Mouse (Mus musculus) intestine, embryonic 14.5 days (tissue): ENCODE data around the gene Hoxc12. TPM values are rescaled to one million over a fixed set of nuclear protein-coding genes. Genes with fewer than 3 reads are reported as not detected.

Experiments
- ATAC-seq: fragments of 200-750 bp; cut with Nextera tagmentation; replicated peaks from 2 replicates; pipeline ENCODE4 v1.8.0; 2017; ENCODE audit warnings: low read depth, moderate number of reproducible peaks, moderate TSS enrichment, moderate library complexity; ENCODE audit not compliant: low FRiP score, low TSS enrichment
- DNase-seq: peaks from one replicate; pipeline ENCODE4 v3.0.0-alpha.2; 2018; ENCODE audit warnings: low spot score
- H3K27ac ChIP-seq: fragments of 300-500 bp; sonication (generic); 2 replicates; pipeline ENCODE4 v1.5.1; 2014; ENCODE audit warnings: low read depth, mild to moderate bottlenecking, control low read depth
- H3K27me3 ChIP-seq: fragments of 300-500 bp; sonication (generic); replicated peaks from 2 replicates; pipeline ENCODE4 v1.6.1; 2014; ENCODE audit warnings: low read length, control low read depth; ENCODE audit not compliant: control insufficient read depth, insufficient read depth
- H3K36me3 ChIP-seq: fragments of 300-500 bp; sonication (generic); 2 replicates; pipeline ENCODE4 v1.6.1; 2014; ENCODE audit warnings: low read length, control low read depth; ENCODE audit not compliant: control insufficient read depth, insufficient read depth
- H3K4me1 ChIP-seq: fragments of 300-500 bp; sonication (generic); replicated peaks from 2 replicates; pipeline ENCODE4 v1.6.1; 2014; ENCODE audit warnings: low read length, control low read depth, mixed read lengths; ENCODE audit not compliant: control insufficient read depth, insufficient read depth
- H3K4me2 ChIP-seq: fragments of 300-500 bp; sonication (generic); 2 replicates; pipeline ENCODE4 v1.6.1; 2014; ENCODE audit warnings: low read length
- H3K4me3 ChIP-seq: fragments of 300-500 bp; sonication (generic); 2 replicates; pipeline ENCODE4 v1.5.1; 2014; ENCODE audit warnings: low read depth, low read length, control low read depth, mixed read lengths
- H3K9ac ChIP-seq: fragments of 300-500 bp; sonication (generic); 2 replicates; pipeline ENCODE4 v1.6.1; 2014; ENCODE audit warnings: mild to moderate bottlenecking, low read length
- H3K9me3 ChIP-seq: fragments of 300-500 bp; sonication (generic); 2 replicates; pipeline ENCODE4 v1.6.1; 2016; ENCODE audit warnings: low read length, control low read depth; ENCODE audit not compliant: control insufficient read depth
- WGBS: fragments of 180-500 bp; shearing (Covaris S2); extraction: QIAGEN DNeasy Blood & Tissue Kit; methylation state at CpG from one replicate; pipeline ENCODE4 v1.1.7; 2014; 5-methylcytosine and 5-hydroxymethylcytosine counted together
- polyA plus RNA-seq: library from polyadenylated mRNA; unstranded; fragments of >200 nt; fragmentation: Nextera tagmentation; extraction: Ambion mirVana; gene quantifications from 2 replicates; pipeline ENCODE4 v1.2.1, GENCODE M21; 2014

Gene Hoxc12
- polyA plus RNA-seq, 1 experiment from 2014 or later, result not detected

- no peak overlapping the region for H3K27ac ChIP-seq
- H3K4me3 ChIP-seq, result no peak overlapping the region
- H3K4me1 ChIP-seq, result no peaks in the 10 kb centered on the region
- no peak overlapping the region for H3K9ac ChIP-seq
- H3K9me3 ChIP-seq, result no peaks in the 10 kb centered on the region
- H3K36me3 ChIP-seq, result no peaks in the 10 kb centered on the region
- peaks cover 100% of the 10 kb centered on the region for H3K27me3 ChIP-seq
- DNase-seq (no peak), ATAC-seq (no peak)
- WGBS, result under 1% methylated on average over 23 of the region's 23 CpGs
- no peak overlapping the region for H3K4me2 ChIP-seq
Measured at GRCm38 (mm10) chr15:102931706-102932358, 4.7 kb upstream of the Hoxc12 start.

GRCm38 (mm10) chr15:102934438-102934837 lies 2.1 kb upstream of the Hoxc12 start:
- Histone ChIP-seq H3K27me3 (peaks cover 100% of the 10 kb centered on the region), H3K4me3 (no peak overlapping the region), H3K4me1 (no peaks in the 10 kb centered on the region), H3K9ac (no peak overlapping the region), H3K9me3 (no peaks in the 10 kb centered on the region), H3K36me3 (no peaks in the 10 kb centered on the region), H3K27ac (no peak overlapping the region), H3K4me2 (no peak overlapping the region)
- WGBS, result 2% methylated on average over 12 of the region's 12 CpGs
- ATAC-seq, result no peak
- DNase-seq, result no peak

GRCm38 (mm10) chr15:102934897-102935296 lies 1.7 kb upstream of the Hoxc12 start:
- no peak overlapping the region for H3K4me2 ChIP-seq
- peaks cover 100% of the 10 kb centered on the region for H3K27me3 ChIP-seq
- no peaks in the 10 kb centered on the region for H3K36me3 ChIP-seq
- H3K4me1 ChIP-seq, result no peaks in the 10 kb centered on the region
- H3K4me3 ChIP-seq, result no peak overlapping the region
- no peak overlapping the region for H3K9ac ChIP-seq
- H3K27ac ChIP-seq, result no peak overlapping the region
- ATAC-seq (no peak), DNase-seq (no peak)
- H3K9me3 ChIP-seq, result no peaks in the 10 kb centered on the region
- 2% methylated on average over 27 of the region's 27 CpGs for WGBS

GRCm38 (mm10) chr15:102937036-102937666 lies 594 bp downstream of the Hoxc12 start:
- Histone ChIP-seq H3K36me3 (no peaks in the 10 kb centered on the region), H3K27ac (no peak overlapping the region), H3K4me1 (no peaks in the 10 kb centered on the region), H3K4me3 (no peak overlapping the region), H3K9ac (no peak overlapping the region), H3K9me3 (no peaks in the 10 kb centered on the region), H3K4me2 (no peak overlapping the region), H3K27me3 (peaks cover 100% of the 10 kb centered on the region)
- DNase-seq (peak; percentile 68), ATAC-seq (no peak)
- WGBS, result 1% methylated on average over 50 of the region's 50 CpGs

- Histone ChIP-seq H3K4me1 (no peaks in the 10 kb centered on the region), H3K9me3 (no peaks in the 10 kb centered on the region), H3K27ac (no peak overlapping the region), H3K9ac (no peak overlapping the region), H3K4me3 (no peak overlapping the region), H3K27me3 (peaks cover 100% of the 10 kb centered on the region), H3K4me2 (no peak overlapping the region), H3K36me3 (no peaks in the 10 kb centered on the region)
- 2% methylated on average over 33 of the region's 34 CpGs for WGBS
- ATAC-seq (no peak), DNase-seq (peak; percentile 58)
Measured at GRCm38 (mm10) chr15:102939256-102940155, 2.9 kb downstream of the Hoxc12 start.

GRCm38 (mm10) chr15:102942739-102943467 lies 6.3 kb downstream of the Hoxc12 start:
- no peaks in the 10 kb centered on the region for H3K36me3 ChIP-seq
- H3K4me3 ChIP-seq, result peak overlapping the region; percentile 3; the same call in 1 of the 2 replicates
- WGBS, result 1% methylated on average over 48 of the region's 53 CpGs
- peaks cover 100% of the 10 kb centered on the region for H3K27me3 ChIP-seq
- ATAC-seq, result no peak
- H3K27ac ChIP-seq, result no peak overlapping the region
- no peaks in the 10 kb centered on the region for H3K9me3 ChIP-seq
- no peaks in the 10 kb centered on the region for H3K4me1 ChIP-seq
- H3K4me2 ChIP-seq, result peak overlapping the region; percentile 14; the same call in 1 of the 2 replicates
- no peak overlapping the region for H3K9ac ChIP-seq
- DNase-seq, result peak; percentile 74

GRCm38 (mm10) chr15:102943468-102943813 lies 6.9 kb downstream of the Hoxc12 start:
- peaks cover 100% of the 10 kb centered on the region for H3K27me3 ChIP-seq
- ATAC-seq (no peak), DNase-seq (no peak)
- 4% methylated on average over 5 of the region's 5 CpGs for WGBS
- 0 out of 2 replicates have a peak overlapping the region, but pooled peaks have one; percentile 3 for H3K4me3 ChIP-seq
- H3K27ac ChIP-seq, result no peak overlapping the region
- H3K9ac ChIP-seq, result no peak overlapping the region
- no peaks in the 10 kb centered on the region for H3K4me1 ChIP-seq
- H3K4me2 ChIP-seq, result 0 out of 2 replicates have a peak overlapping the region, but pooled peaks have one; percentile 14
- no peaks in the 10 kb centered on the region for H3K36me3 ChIP-seq
- H3K9me3 ChIP-seq, result no peaks in the 10 kb centered on the region
